Mouse (Mus musculus): ENCODE data around the gene Pomgnt1.

DNA sequence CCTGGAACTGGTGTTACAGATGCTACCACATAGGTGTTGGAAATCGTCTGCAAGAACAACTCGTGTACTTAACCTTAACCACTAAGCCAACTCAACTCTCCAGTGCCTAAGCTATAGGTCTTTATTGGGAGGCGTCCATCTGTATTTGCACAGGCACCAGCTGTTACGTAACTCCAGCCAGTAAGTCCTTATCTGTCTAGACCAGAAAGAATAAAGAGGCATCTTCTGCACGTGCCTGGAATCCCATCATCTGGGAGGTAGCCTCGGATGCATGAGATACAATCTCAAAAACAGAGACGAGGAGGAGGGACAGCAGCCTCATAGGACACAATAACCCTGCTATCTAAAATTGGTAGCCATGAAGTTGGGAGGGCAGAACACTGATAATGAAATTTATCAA, 22.7 kb upstream of the Pomgnt1 start:
- TF ChIP-seq CTCF (IDR thresholded peaks at IDR 0.05; ENCODE audit: low read depth) (no peak), EP300 (IDR thresholded peaks at IDR 0.05; ENCODE audit: low read depth) (peak; percentile 82)
